Mouse (Mus musculus): ENCODE measurements at regions not wholly inside any gene's neighbourhood (a gene's known extent, or its start where the extent isn't known, plus 50 kb on each side); places are given as distances from the start of the nearest gene placed in this dataset.

DNA sequence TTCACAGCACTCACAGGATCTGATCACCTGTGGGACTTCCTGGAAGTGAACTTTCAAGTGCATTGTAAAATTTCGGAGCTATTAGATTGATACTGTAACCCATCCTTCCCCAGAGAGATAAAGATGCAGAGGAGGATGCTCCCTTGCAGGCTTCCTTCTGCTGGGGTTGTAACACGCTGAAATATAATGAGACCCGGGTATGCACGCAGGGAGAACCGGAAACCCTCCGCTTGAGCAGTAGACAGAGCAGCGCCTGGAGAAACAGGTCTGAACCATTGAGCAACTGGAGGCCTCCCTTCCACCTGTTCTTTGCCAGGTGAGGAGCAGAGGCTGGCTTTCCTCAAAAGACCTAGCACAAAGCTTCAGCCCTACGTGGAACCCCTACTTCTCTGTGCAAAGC, 135.3 kb downstream of the Diras2 start:
- DNase-seq (ENCODE audit: low spot score) = no peak
- Histone ChIP-seq H3K9me3 (no peaks in the 10 kb centered on the region), H3K27me3 (replicated peaks; ENCODE audit: low read depth, poor library complexity, severe bottlenecking) (no peaks in the 10 kb centered on the region), H3K36me3 (replicated peaks) (no peaks in the 10 kb centered on the region), H3K4me3 (no peak overlapping the region), H3K27ac (replicated peaks) (no peak overlapping the region), H3K4me1 (no peaks in the 10 kb centered on the region)
- WGBS = 84% methylated on average over 8 of the region's 8 CpGs

GRCm38 (mm10) chr13:52398344-52398743, 132.7 kb downstream of the Diras2 start:
- WGBS = 87% methylated on average over 6 of the region's 6 CpGs
- no peak for DNase-seq (ENCODE audit: low spot score)
- Histone ChIP-seq H3K4me3 (no peak overlapping the region), H3K27me3 (replicated peaks; ENCODE audit: low read depth, poor library complexity, severe bottlenecking) (no peaks in the 10 kb centered on the region), H3K27ac (replicated peaks) (no peak overlapping the region), H3K4me1 (peaks cover 6% of the 10 kb centered on the region), H3K9me3 (no peaks in the 10 kb centered on the region), H3K36me3 (replicated peaks) (no peaks in the 10 kb centered on the region)

DNA sequence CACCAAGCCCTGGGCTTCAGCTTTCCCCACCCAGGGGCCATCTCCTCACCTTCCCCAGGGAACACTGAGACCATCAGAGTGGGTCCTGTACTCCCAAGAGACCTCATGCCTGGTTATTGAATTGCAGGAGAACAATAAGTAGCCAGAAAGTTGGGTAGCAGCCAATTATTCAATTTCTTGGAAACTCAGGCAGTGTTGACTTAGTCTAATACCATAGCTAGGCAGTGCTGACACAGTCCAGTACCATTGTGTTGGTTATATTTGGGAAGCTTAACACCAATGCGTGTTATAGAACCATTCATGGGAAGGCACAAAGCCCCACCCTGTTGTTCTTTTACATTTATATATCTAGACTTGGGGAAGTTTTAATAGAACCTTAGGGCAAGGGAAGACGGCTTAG, 131.9 kb downstream of the Diras2 start:
- DNase-seq (ENCODE audit: low spot score) = no peak
- H3K27ac ChIP-seq (replicated peaks) = no peak overlapping the region
- WGBS = 96% methylated on average over 2 of the region's 2 CpGs
- no peaks in the 10 kb centered on the region for H3K9me3 ChIP-seq
- no peak overlapping the region for H3K4me3 ChIP-seq
- no peaks in the 10 kb centered on the region for H3K36me3 ChIP-seq (replicated peaks)
- H3K4me1 ChIP-seq = peaks cover 14% of the 10 kb centered on the region
- H3K27me3 ChIP-seq (replicated peaks; ENCODE audit: low read depth, poor library complexity, severe bottlenecking) = no peaks in the 10 kb centered on the region

GRCm38 (mm10) chr13:52403805-52404204, 127.3 kb downstream of the Diras2 start:
- Histone ChIP-seq H3K4me1 (peaks cover 22% of the 10 kb centered on the region), H3K27ac (replicated peaks) (no peak overlapping the region), H3K36me3 (replicated peaks) (no peaks in the 10 kb centered on the region), H3K27me3 (replicated peaks; ENCODE audit: low read depth, poor library complexity, severe bottlenecking) (no peaks in the 10 kb centered on the region), H3K4me3 (no peak overlapping the region), H3K9me3 (no peaks in the 10 kb centered on the region)
- DNase-seq (ENCODE audit: low spot score) = no peak
- WGBS = 76% methylated on average over 3 of the region's 3 CpGs

DNA sequence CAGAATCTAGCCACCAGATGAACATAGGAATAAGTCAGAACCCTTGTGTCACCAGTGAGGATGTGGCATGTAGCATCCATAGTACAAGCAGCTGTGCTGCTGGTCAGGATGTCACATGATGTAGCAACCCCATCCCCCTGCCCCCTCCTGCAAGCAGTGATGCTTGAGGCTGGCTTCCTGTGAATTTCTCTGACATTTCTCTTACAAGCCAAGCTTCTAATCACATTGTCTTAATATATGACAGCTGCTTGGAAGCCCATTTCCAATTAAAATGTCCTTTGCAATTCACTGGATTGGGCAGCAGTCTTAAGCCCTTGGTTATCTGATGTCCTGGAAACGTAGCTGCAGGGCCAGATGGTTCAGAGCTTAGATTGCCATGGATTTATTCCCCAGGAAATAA, 114.8 kb downstream of the Diras2 start:
- Histone ChIP-seq H3K4me1 (no peaks in the 10 kb centered on the region), H3K36me3 (replicated peaks) (no peaks in the 10 kb centered on the region), H3K27ac (replicated peaks) (no peak overlapping the region), H3K27me3 (replicated peaks; ENCODE audit: low read depth, poor library complexity, severe bottlenecking) (no peaks in the 10 kb centered on the region), H3K4me3 (no peak overlapping the region), H3K9me3 (peaks cover 17% of the 10 kb centered on the region; the same call in 1 of the 2 replicates)
- 64% methylated on average over 1 of the region's 1 CpGs for WGBS
- DNase-seq (ENCODE audit: low spot score) = no peak

GRCm38 (mm10) chr13:52422456-52422855, 108.6 kb downstream of the Diras2 start:
- DNase-seq (ENCODE audit: low spot score) = no peak
- Histone ChIP-seq H3K4me3 (no peak overlapping the region), H3K27me3 (replicated peaks; ENCODE audit: low read depth, poor library complexity, severe bottlenecking) (no peaks in the 10 kb centered on the region), H3K27ac (replicated peaks) (no peak overlapping the region), H3K4me1 (0 out of 2 replicates have a peak, but pooled peaks cover 4% of the 10 kb centered on the region), H3K9me3 (no peaks in the 10 kb centered on the region), H3K36me3 (replicated peaks) (no peaks in the 10 kb centered on the region)
- 93% methylated on average over 3 of the region's 3 CpGs for WGBS

DNA sequence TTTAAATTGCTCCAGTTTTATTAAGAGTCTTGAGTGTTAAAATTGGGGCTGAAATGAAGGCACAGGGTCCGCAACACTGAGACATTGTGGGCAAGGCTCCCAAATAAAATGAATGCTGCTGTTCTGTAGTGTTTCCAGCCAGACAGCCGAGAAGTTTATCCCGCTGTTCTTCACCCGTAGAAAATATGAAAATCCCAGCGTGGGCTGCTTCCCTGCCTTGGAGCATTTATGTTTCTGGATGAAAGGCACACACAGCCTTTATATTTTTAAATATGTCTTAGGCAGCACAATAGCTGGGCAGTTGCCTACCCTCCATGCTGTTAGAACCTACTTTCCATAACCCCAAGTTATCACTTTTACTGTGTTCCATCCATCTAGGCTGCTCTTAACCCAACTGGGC, 102.6 kb downstream of the Diras2 start:
- no peaks in the 10 kb centered on the region for H3K36me3 ChIP-seq (replicated peaks)
- 88% methylated on average over 5 of the region's 5 CpGs for WGBS

GRCm38 (mm10) chr13:52436756-52437155, 94.3 kb downstream of the Diras2 start:
- H3K4me1 ChIP-seq = no peaks in the 10 kb centered on the region
- 79% methylated on average over 8 of the region's 8 CpGs for WGBS
- H3K27me3 ChIP-seq (replicated peaks; ENCODE audit: low read depth, poor library complexity, severe bottlenecking) = no peaks in the 10 kb centered on the region
- DNase-seq (ENCODE audit: low spot score) = no peak
- no peak overlapping the region for H3K4me3 ChIP-seq
- no peaks in the 10 kb centered on the region for H3K36me3 ChIP-seq (replicated peaks)
- H3K9me3 ChIP-seq = no peaks in the 10 kb centered on the region
- no peak overlapping the region for H3K27ac ChIP-seq (replicated peaks)

More for the DNA sequence above, 102.6 kb downstream of the Diras2 start:
- DNase-seq (ENCODE audit: low spot score) = no peak
- no peak overlapping the region for H3K27ac ChIP-seq (replicated peaks)
- H3K9me3 ChIP-seq = no peaks in the 10 kb centered on the region
- H3K4me3 ChIP-seq = no peak overlapping the region
- H3K27me3 ChIP-seq (replicated peaks; ENCODE audit: low read depth, poor library complexity, severe bottlenecking) = no peaks in the 10 kb centered on the region
- 0 out of 2 replicates have a peak, but pooled peaks cover 1% of the 10 kb centered on the region for H3K4me1 ChIP-seq

DNA sequence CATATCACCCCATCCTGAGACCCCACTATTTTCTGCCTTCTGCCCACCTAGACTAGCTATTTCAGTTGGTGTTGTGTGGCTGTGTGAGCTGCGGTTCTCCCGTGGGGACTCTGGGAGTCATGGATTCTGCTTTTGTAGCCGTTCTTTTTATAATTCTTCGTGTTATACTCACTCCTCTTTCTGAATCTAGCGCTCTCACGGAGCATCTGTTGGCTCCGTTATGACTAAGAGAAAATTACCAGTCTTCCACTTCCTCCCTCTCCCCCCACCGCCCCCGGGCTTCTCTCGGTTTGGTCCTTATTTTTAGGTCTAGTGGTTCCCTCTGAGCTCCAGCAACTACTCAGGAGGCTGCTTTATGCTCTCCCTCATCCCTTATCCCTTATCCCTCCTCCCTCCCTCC, 85.6 kb downstream of the Diras2 start:
- 84% methylated on average over 10 of the region's 10 CpGs for WGBS
- DNase-seq (ENCODE audit: low spot score) = no peak
- H3K27me3 ChIP-seq (replicated peaks; ENCODE audit: low read depth, poor library complexity, severe bottlenecking) = no peaks in the 10 kb centered on the region
- H3K4me1 ChIP-seq = no peaks in the 10 kb centered on the region
- no peaks in the 10 kb centered on the region for H3K9me3 ChIP-seq
- no peak overlapping the region for H3K27ac ChIP-seq (replicated peaks)
- no peaks in the 10 kb centered on the region for H3K36me3 ChIP-seq (replicated peaks)
- H3K4me3 ChIP-seq = no peak overlapping the region

DNA sequence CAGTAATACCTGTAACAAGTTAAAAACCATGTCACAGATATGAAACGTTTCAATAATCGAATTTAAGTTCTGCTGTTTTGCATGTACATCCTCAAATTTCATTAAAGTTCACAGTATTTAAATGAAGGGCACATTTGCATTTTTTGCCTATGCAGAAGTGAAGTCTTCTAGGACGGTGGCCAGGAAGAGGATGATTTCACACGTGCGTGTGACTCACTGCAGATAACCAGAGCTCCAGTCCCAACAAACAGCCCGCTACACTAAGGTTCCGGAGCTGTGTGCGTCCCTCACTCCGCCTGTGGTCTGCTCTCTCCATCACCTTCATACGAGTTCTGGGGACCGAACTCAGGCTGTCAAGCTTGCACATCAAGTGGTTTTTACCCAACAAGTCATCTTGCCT, 82.2 kb downstream of the Diras2 start:
- WGBS = 89% methylated on average over 11 of the region's 11 CpGs
- Histone ChIP-seq H3K27me3 (replicated peaks; ENCODE audit: low read depth, poor library complexity, severe bottlenecking) (no peaks in the 10 kb centered on the region), H3K27ac (replicated peaks) (no peak overlapping the region), H3K36me3 (replicated peaks) (no peaks in the 10 kb centered on the region), H3K9me3 (no peaks in the 10 kb centered on the region), H3K4me3 (no peak overlapping the region), H3K4me1 (peaks cover 10% of the 10 kb centered on the region)
- DNase-seq (ENCODE audit: low spot score) = no peak

DNA sequence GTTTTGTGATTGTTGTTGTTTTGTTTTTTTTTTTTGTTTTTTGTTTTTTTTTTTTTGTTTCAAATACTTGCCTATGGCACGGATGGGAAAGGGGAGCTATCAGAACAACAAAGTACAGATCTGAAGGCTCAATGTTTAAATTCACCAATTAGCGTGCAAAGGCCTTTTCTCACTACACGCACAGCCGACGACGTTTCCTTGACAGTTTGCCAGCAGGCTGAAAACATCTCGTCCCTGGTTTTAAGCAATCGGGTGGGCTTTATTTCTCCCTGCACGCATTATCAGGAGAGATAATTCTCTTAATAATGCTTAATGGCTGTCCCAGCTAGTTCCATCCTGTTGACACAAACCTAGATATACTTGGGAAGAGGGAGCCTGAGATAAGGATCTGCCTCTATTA, 79.6 kb downstream of the Diras2 start:
- H3K27ac ChIP-seq (replicated peaks) = no peak overlapping the region
- no peaks in the 10 kb centered on the region for H3K27me3 ChIP-seq (replicated peaks; ENCODE audit: low read depth, poor library complexity, severe bottlenecking)
- H3K4me3 ChIP-seq = no peak overlapping the region
- H3K9me3 ChIP-seq = no peaks in the 10 kb centered on the region
- 89% methylated on average over 9 of the region's 9 CpGs for WGBS
- no peaks in the 10 kb centered on the region for H3K36me3 ChIP-seq (replicated peaks)
- no peak for DNase-seq (ENCODE audit: low spot score)
- H3K4me1 ChIP-seq = peaks cover 14% of the 10 kb centered on the region

GRCm38 (mm10) chr13:52452291-52452690, 78.8 kb downstream of the Diras2 start:
- WGBS = 55% methylated on average over 4 of the region's 4 CpGs
- Histone ChIP-seq H3K36me3 (replicated peaks) (no peaks in the 10 kb centered on the region), H3K4me3 (no peak overlapping the region), H3K4me1 (peaks cover 14% of the 10 kb centered on the region), H3K9me3 (no peaks in the 10 kb centered on the region), H3K27ac (replicated peaks) (no peak overlapping the region), H3K27me3 (replicated peaks; ENCODE audit: low read depth, poor library complexity, severe bottlenecking) (no peaks in the 10 kb centered on the region)
- DNase-seq (ENCODE audit: low spot score) = no peak
